Mouse (Mus musculus) kidney, postnatal 0 days (tissue): ENCODE measurements at regions not wholly inside any gene's neighbourhood (a gene's known extent, or its start where the extent isn't known, plus 50 kb on each side); places are given as distances from the start of the nearest gene placed in this dataset.

Source experiments
- ATAC-seq: fragments of 200-750 bp; cut with Nextera tagmentation; replicated peaks from 2 replicates; pipeline ENCODE4 v1.8.0; 2017; ENCODE audit warnings: low read depth, moderate number of reproducible peaks, moderate TSS enrichment, moderate library complexity; ENCODE audit not compliant: low FRiP score
- DNase-seq: peaks from one replicate; pipeline ENCODE4 v3.0.0-alpha.2; 2016; ENCODE audit warnings: low spot score
- H3K27ac ChIP-seq: fragments of 300-500 bp; sonication (generic); 2 replicates; pipeline ENCODE4 v1.5.1; 2014; ENCODE audit warnings: mild to moderate bottlenecking
- H3K27me3 ChIP-seq: fragments of 300-500 bp; sonication (generic); 2 replicates; pipeline ENCODE4 v1.6.1; 2014; ENCODE audit warnings: low read length, mixed read lengths; ENCODE audit not compliant: insufficient read depth
- H3K36me3 ChIP-seq: fragments of 300-500 bp; sonication (generic); 2 replicates; pipeline ENCODE4 v1.6.1; 2014; ENCODE audit warnings: low read length, mixed read lengths; ENCODE audit not compliant: insufficient read depth
- H3K4me1 ChIP-seq: fragments of 300-500 bp; sonication (generic); replicated peaks from 2 replicates; pipeline ENCODE4 v1.6.1; 2014; ENCODE audit warnings: antibody characterized with exemption, low read length, mixed read lengths; ENCODE audit not compliant: insufficient read depth
- H3K4me2 ChIP-seq: fragments of 300-500 bp; sonication (generic); 2 replicates; pipeline ENCODE4 v1.6.1; 2014; ENCODE audit warnings: mild to moderate bottlenecking, low read length, moderate library complexity, mixed read lengths
- H3K4me3 ChIP-seq: fragments of 300-500 bp; sonication (generic); replicated peaks from 2 replicates; pipeline ENCODE4 v1.5.1; 2014; ENCODE audit warnings: low read depth, low read length
- H3K9ac ChIP-seq: fragments of 300-500 bp; sonication (generic); 2 replicates; pipeline ENCODE4 v1.6.1; 2014; ENCODE audit warnings: low read depth, low read length
- H3K9me3 ChIP-seq: fragments of 300-500 bp; sonication (generic); replicated peaks from 2 replicates; pipeline ENCODE4 v1.6.1; 2016; ENCODE audit warnings: low read length, inconsistent platforms, mixed read lengths
- CTCF ChIP-seq: IDR thresholded peaks from 2 replicates; pipeline ENCODE4 v1.5.1; 2016; ENCODE audit warnings: antibody characterized with exemption, low read depth, mild to moderate bottlenecking, moderate library complexity
- WGBS: fragments of 180-500 bp; shearing (Covaris S2); extraction: QIAGEN DNeasy Blood & Tissue Kit; methylation state at CpG from one replicate; pipeline ENCODE4 v1.1.7; 2014; 5-methylcytosine and 5-hydroxymethylcytosine counted together

DNA sequence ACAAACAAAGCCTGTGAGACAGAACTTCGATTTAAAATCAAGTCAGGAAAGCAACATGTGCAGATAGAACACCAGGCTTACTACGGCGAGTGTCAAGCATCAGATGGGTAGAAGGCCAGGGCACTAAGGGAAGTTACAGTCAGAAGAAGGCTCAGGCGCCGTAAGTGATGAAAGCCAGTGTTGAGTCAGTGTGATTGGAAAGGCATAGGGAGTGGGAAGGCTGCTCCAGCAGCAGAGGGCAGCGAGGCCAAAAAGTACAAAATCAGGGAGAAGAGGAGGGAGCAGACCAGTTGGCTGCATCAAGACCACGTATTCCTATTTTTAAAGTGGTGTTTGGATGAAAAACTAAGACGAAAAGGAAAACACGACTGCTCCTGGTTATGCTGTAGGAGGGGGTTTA lies 1529.7 kb upstream of the Gulo start:
- H3K4me3 ChIP-seq, result no peak overlapping the region
- no peaks in the 10 kb centered on the region for H3K4me1 ChIP-seq
- WGBS, result 76% methylated on average over 9 of the region's 9 CpGs
- no peak overlapping the region for H3K9ac ChIP-seq
- no peaks in the 10 kb centered on the region for H3K36me3 ChIP-seq
- DNase-seq (no peak), ATAC-seq (no peak)
- H3K27ac ChIP-seq, result no peak overlapping the region
- H3K9me3 ChIP-seq, result no peaks in the 10 kb centered on the region
- no peak overlapping the region for H3K4me2 ChIP-seq
- no peaks in the 10 kb centered on the region for H3K27me3 ChIP-seq
- TF ChIP-seq CTCF, result no peak

DNA sequence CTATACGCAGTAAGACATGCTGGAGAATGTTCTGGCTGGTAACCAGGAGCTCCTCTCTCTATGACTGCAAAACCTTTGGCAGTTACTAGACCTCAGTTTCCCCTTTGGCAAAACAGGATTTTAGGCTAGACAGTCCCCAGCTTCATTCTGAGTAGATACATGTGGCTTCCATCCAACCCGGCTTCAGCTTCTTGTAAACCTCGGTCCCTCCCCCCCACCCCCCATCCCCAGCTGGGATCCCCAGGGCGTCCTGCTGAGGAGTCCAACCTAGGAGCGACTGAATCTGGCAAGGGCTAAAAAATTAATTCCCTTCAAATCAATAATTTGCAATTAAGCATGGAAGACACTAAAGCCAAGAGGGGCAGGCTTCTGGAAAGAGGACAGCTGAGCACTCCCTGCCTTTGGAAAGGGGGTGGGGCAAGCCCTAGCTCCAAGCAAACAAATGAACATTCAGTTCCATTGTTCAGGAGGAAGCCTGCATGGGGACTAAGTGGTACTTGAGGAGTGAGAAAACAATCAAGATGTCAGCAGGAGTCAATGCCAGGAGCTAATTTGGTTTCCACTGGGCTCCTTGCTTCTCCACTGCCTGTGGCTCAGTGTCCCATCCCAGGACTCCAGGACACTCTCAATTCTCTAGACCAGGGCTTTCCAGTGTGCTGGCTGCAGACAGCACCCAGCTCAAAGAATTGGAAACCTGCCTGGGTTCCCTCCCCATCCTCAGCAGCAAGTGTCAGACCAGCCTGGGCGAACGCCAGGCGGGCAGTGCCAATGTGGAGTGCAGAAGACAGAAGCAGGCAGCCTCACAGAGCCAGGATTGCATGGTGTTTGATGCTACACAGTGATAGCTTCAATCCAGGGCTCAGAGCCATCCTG lies 1528.0 kb upstream of the Gulo start:
- no peak overlapping the region for H3K4me2 ChIP-seq
- H3K9me3 ChIP-seq, result no peaks in the 10 kb centered on the region
- 46% methylated on average over 8 of the region's 8 CpGs for WGBS
- no peak for ATAC-seq
- no peaks in the 10 kb centered on the region for H3K4me1 ChIP-seq
- no peaks in the 10 kb centered on the region for H3K27me3 ChIP-seq
- DNase-seq, result no peak
- H3K36me3 ChIP-seq, result no peaks in the 10 kb centered on the region
- no peak overlapping the region for H3K9ac ChIP-seq
- H3K27ac ChIP-seq, result no peak overlapping the region
- H3K4me3 ChIP-seq, result no peak overlapping the region
- no peak for TF ChIP-seq CTCF

DNA sequence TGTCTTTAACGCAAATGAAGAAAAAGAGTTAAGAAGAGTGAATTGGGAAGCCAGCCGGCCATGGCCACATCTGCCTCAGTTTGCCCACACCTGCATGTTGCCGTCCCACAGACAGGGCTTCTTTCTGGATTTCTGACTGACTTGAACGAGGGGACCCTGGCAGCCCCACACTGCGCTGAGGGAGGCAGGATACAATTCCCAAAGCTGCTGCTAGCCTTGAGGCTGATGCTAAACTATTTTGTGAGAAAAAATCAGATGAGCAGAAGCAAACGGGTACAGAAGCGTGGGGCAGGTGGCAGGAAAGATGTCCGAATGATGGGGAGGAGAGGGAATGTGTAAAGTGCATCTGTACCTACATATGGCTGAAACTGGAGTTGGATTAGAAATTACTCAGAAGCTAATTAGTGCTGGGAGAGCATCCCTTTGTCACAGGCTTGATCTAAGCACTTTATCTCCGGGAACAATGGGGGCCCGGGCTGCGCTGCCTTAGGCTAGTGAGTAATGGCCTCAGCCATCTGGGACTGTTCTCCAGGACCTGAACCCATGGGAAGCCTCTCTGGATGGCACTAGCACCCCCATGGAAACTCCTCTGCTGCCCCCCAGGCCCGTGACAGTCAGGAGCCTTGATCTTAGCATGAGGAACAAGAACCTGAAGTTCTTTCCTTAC lies 1497.9 kb upstream of the Gulo start:
- no peak overlapping the region for H3K4me3 ChIP-seq
- no peaks in the 10 kb centered on the region for H3K36me3 ChIP-seq
- 66% methylated on average over 12 of the region's 12 CpGs for WGBS
- H3K9me3 ChIP-seq, result no peaks in the 10 kb centered on the region
- H3K4me1 ChIP-seq, result no peaks in the 10 kb centered on the region
- H3K27me3 ChIP-seq, result no peaks in the 10 kb centered on the region
- TF ChIP-seq CTCF, result no peak
- H3K4me2 ChIP-seq, result no peak overlapping the region
- no peak for ATAC-seq
- DNase-seq, result no peak
- no peak overlapping the region for H3K27ac ChIP-seq
- H3K9ac ChIP-seq, result no peak overlapping the region

DNA sequence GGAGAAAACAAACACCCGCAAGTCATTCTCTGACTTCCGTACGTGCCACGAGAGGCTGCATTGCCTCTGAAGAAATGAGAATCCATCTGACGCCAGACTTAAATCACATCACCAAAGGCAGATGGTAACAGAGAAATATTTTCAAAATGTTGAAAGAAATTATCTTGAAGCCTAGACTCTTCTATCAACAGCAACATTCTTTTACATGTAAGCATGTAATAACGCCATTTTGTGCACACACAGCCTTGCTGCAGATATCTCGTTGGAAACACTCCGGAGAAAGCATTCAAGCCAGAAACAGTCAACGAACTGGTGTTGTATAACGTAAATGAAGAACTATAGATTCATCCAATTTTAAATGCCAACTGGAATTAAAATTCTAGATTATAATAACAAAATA lies 1483.1 kb upstream of the Gulo start:
- Histone ChIP-seq H3K9me3 (no peaks in the 10 kb centered on the region), H3K36me3 (no peaks in the 10 kb centered on the region), H3K4me1 (no peaks in the 10 kb centered on the region), H3K9ac (no peak overlapping the region), H3K4me3 (no peak overlapping the region), H3K27me3 (no peaks in the 10 kb centered on the region), H3K4me2 (no peak overlapping the region), H3K27ac (no peak overlapping the region)
- DNase-seq, result no peak
- WGBS, result 89% methylated on average over 10 of the region's 10 CpGs
- TF ChIP-seq CTCF, result no peak
- no peak for ATAC-seq

DNA sequence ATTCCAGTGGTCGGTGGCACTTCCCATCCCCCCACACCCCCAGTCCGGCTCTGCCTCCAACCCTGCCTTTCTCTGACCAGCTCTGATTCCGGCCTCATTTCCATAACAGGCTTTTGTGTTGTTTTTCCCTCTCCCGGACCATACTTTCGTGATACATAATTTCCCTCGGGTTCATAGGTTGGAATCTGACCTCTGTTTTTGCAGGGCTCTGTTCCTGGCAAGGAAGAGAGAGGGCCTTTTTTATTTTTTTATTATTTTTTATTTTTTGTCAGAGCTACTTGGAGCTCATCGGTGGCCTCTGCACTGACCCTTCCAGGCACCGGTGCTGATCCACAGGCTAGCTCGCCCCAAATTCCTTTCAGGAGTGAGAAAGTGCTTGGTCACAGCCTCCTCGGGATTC lies 1477.7 kb upstream of the Gulo start:
- DNase-seq (peak; percentile 25), ATAC-seq (no peak)

DNA sequence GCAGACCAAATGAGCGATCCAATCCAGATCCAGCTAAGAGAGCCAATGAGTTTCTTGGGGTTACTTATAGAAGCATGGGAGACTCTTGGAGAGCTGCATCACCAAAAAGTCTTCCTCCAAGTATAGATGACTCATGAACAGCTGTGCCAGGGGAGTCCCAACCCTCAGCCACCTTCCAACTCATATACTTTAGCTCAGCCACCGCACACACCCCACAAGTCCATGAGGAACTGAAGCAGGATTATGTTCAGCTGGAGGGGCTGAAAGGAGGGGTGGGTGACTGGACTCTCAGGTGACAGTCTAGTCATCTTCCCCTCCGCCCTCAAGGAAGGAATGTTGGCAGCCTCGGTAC lies 1476.4 kb upstream of the Gulo start:
- Histone ChIP-seq H3K4me2 (no peak overlapping the region), H3K9me3 (no peaks in the 10 kb centered on the region), H3K4me1 (peaks cover 7% of the 10 kb centered on the region), H3K4me3 (no peak overlapping the region), H3K27me3 (no peaks in the 10 kb centered on the region), H3K9ac (no peak overlapping the region), H3K36me3 (no peaks in the 10 kb centered on the region), H3K27ac (no peak overlapping the region)
- TF ChIP-seq CTCF, result no peak
- 70% methylated on average over 4 of the region's 4 CpGs for WGBS
- ATAC-seq (no peak), DNase-seq (no peak)

More for the DNA sequence above, 1477.7 kb upstream of the Gulo start:
- 28% methylated on average over 10 of the region's 10 CpGs for WGBS
- Histone ChIP-seq H3K4me2 (no peak overlapping the region), H3K4me1 (peaks cover 7% of the 10 kb centered on the region), H3K4me3 (no peak overlapping the region), H3K9ac (no peak overlapping the region), H3K36me3 (no peaks in the 10 kb centered on the region), H3K27me3 (no peaks in the 10 kb centered on the region), H3K27ac (0 out of 2 replicates have a peak overlapping the region, but pooled peaks have one; percentile 2), H3K9me3 (no peaks in the 10 kb centered on the region)
- TF ChIP-seq CTCF, result no peak
